Mouse (Mus musculus) bone marrow macrophage, adult 2 months (primary cell): ENCODE measurements around the gene Ubr7. TPM values are rescaled to one million over a fixed set of nuclear protein-coding genes. Genes with fewer than 3 reads are reported as not detected.

Experiments used
- H3K27ac ChIP-seq: 2 replicates; pipeline ENCODE4 v1.5.1; 2012; ENCODE audit warnings: low read depth, low read length; ENCODE audit not compliant: insufficient read depth
- H3K4me1 ChIP-seq: 2 replicates; pipeline ENCODE4 v1.6.1; 2012; ENCODE audit warnings: low read length; ENCODE audit not compliant: control insufficient read depth, insufficient read depth
- H3K4me3 ChIP-seq: 2 replicates; pipeline ENCODE4 v1.5.1; 2012; ENCODE audit warnings: mild to moderate bottlenecking, low read length, moderate library complexity; ENCODE audit not compliant: insufficient read depth
- CTCF ChIP-seq: IDR thresholded peaks from 2 replicates; pipeline ENCODE4 v1.5.1; 2012; ENCODE audit warnings: low read depth, mild to moderate bottlenecking, low read length, moderate library complexity
- POLR2A ChIP-seq: IDR thresholded peaks from 2 replicates; pipeline ENCODE4 v1.6.1; 2012; ENCODE audit warnings: mild to moderate bottlenecking, low read depth, low read length, borderline replicate concordance
- polyA plus RNA-seq: library from polyadenylated mRNA; stranded (reverse); fragments of >200 nt; gene quantifications from 2 replicates; pipeline ENCODE4 v1.2.4, GENCODE M21; 2012; ENCODE audit not compliant: missing spikeins, insufficient read depth, insufficient read length

Ubr7 gene
- polyA plus RNA-seq, 1 experiment = 17.9 TPM

- TF ChIP-seq CTCF (no peak), POLR2A (no peak)
- H3K4me1 ChIP-seq = peaks cover 7% of the 10 kb centered on the region
These were observed 3.9 kb downstream of the Ubr7 start for GRCm38 (mm10) chr12:102761668-102762067.

GRCm38 (mm10) chr12:102763696-102764095 is 5.9 kb downstream of the Ubr7 start:
- Histone ChIP-seq H3K4me1 (peaks cover 7% of the 10 kb centered on the region), H3K4me3 (no peak overlapping the region), H3K27ac (no peak overlapping the region)
- TF ChIP-seq CTCF (no peak), POLR2A (no peak)

More at GRCm38 (mm10) chr12:102761668-102762067, 3.9 kb downstream of the Ubr7 start:
- Histone ChIP-seq H3K4me3 (no peak overlapping the region), H3K27ac (no peak overlapping the region)

GRCm38 (mm10) chr12:102769000-102769399 is 11.2 kb downstream of the Ubr7 start:
- Histone ChIP-seq H3K4me1 (no peaks in the 10 kb centered on the region), H3K4me3 (no peak overlapping the region), H3K27ac (no peak overlapping the region)
- no peak for TF ChIP-seq POLR2A
- no peak for TF ChIP-seq CTCF

GRCm38 (mm10) chr12:102771601-102772000 is 13.8 kb downstream of the Ubr7 start:
- TF ChIP-seq POLR2A (no peak), CTCF (no peak)
- Histone ChIP-seq H3K27ac (no peak overlapping the region), H3K4me1 (no peaks in the 10 kb centered on the region), H3K4me3 (no peak overlapping the region)

- TF ChIP-seq CTCF = no peak
- no peak for TF ChIP-seq POLR2A
- H3K4me1 ChIP-seq = peaks cover 2% of the 10 kb centered on the region; the same call in 1 of the 2 replicates
These were observed 14.9 kb downstream of the Ubr7 start for GRCm38 (mm10) chr12:102772676-102773075.

GRCm38 (mm10) chr12:102776035-102776434 is 18.3 kb downstream of the Ubr7 start:
- H3K27ac ChIP-seq = no peak overlapping the region
- peaks cover 2% of the 10 kb centered on the region; the same call in 1 of the 2 replicates for H3K4me1 ChIP-seq
- TF ChIP-seq CTCF (no peak), POLR2A (no peak)
- H3K4me3 ChIP-seq = no peak overlapping the region

More at GRCm38 (mm10) chr12:102772676-102773075, 14.9 kb downstream of the Ubr7 start:
- Histone ChIP-seq H3K27ac (no peak overlapping the region), H3K4me3 (no peak overlapping the region)

- TF ChIP-seq POLR2A (no peak), CTCF (no peak)
- Histone ChIP-seq H3K4me1 (peaks cover 2% of the 10 kb centered on the region; the same call in 1 of the 2 replicates), H3K27ac (no peak overlapping the region), H3K4me3 (no peak overlapping the region)
These were observed 20.4 kb downstream of the Ubr7 start for GRCm38 (mm10) chr12:102778151-102778550.

- Histone ChIP-seq H3K27ac (no peak overlapping the region), H3K4me3 (no peak overlapping the region), H3K4me1 (peaks cover 2% of the 10 kb centered on the region; the same call in 1 of the 2 replicates)
- no peak for TF ChIP-seq POLR2A
- TF ChIP-seq CTCF = no peak
These were observed 21.7 kb downstream of the Ubr7 start for GRCm38 (mm10) chr12:102779452-102779851.

GRCm38 (mm10) chr12:102782841-102783240 is 25.1 kb downstream of the Ubr7 start:
- H3K27ac ChIP-seq = no peak overlapping the region
- TF ChIP-seq CTCF (no peak), POLR2A (no peak)

GRCm38 (mm10) chr12:102784899-102785592 is 27.3 kb downstream of the Ubr7 start:
- TF ChIP-seq POLR2A (no peak), CTCF (no peak)
- H3K27ac ChIP-seq = no peak overlapping the region

More at GRCm38 (mm10) chr12:102782841-102783240, 25.1 kb downstream of the Ubr7 start:
- Histone ChIP-seq H3K4me3 (no peak overlapping the region), H3K4me1 (peaks cover 4% of the 10 kb centered on the region; the same call in 1 of the 2 replicates)

More at GRCm38 (mm10) chr12:102784899-102785592, 27.3 kb downstream of the Ubr7 start:
- no peak overlapping the region for H3K4me3 ChIP-seq
- H3K4me1 ChIP-seq = peaks cover 4% of the 10 kb centered on the region; the same call in 1 of the 2 replicates
